Mouse (Mus musculus) liver, adult 2 months (tissue): Measurements from ENCODE around the gene Aurka.

Source experiments
- CTCF ChIP-seq: fragments of 200-500 bp; IDR thresholded peaks from 2 replicates; pipeline ENCODE4 v1.5.1; 2011; ENCODE audit warnings: low read depth, low read length, control low read depth
- POLR2A ChIP-seq: fragments of 200-500 bp; IDR thresholded peaks from 2 replicates; pipeline ENCODE4 v1.6.1; 2011; ENCODE audit warnings: low read length, control low read depth; ENCODE audit not compliant: insufficient read depth; ENCODE audit errors: extremely low read depth

- no peak for TF ChIP-seq POLR2A
- TF ChIP-seq CTCF = no peak
Measured at GRCm38 (mm10) chr2:172311731-172312130, 58.6 kb downstream of the Aurka start.
